In genomic region chr15:25761049-25761448, GRCm38 (mm10) we compare ENCODE assay signal across 13 mouse cellular contexts.
DNase-seq lines count a peak whose midpoint lies in the region; ATAC-seq and TF ChIP-seq lines count a peak whose summit lies in the region.
"Had no signal": no experiment of that assay in that cellular context is flagged by ENCODE, and none has a peak within 500 bp of the region (broad histone marks: within the 10 kb centered on the region; RNA-seq: fewer than 3 reads in every experiment).

No protein-coding gene starts in this region.

- TF ChIP-seq CTCF in E14TG2a.4 (conservative IDR thresholded peaks at IDR 0.05; ENCODE audit: low read length), result no peak
- TF ChIP-seq CTCF in lung, postnatal 0 days (IDR thresholded peaks at IDR 0.05), result no peak

- H3K9ac ChIP-seq in hindbrain, embryonic 12.5 days, result no peak overlapping the region
- H3K9ac ChIP-seq in midbrain, embryonic 14.5 days (replicated peaks; ENCODE audit: low read length), result no peak overlapping the region
- H3K9ac ChIP-seq in lung, postnatal 0 days (replicated peaks; ENCODE audit: low read depth), result no peak overlapping the region
- H3K9ac ChIP-seq: lung, embryonic 15.5 days had no signal

- H3K4me3 ChIP-seq in E14TG2a.4 (replicated peaks; ENCODE audit: low read length), result peak overlapping the region; percentile 81
- peak overlapping the region; percentile 38 for H3K4me3 ChIP-seq in forebrain, embryonic 10.5 days
- H3K4me3 ChIP-seq in hindbrain, embryonic 12.5 days, result no peak overlapping the region
- no peak overlapping the region for H3K4me3 ChIP-seq in midbrain, embryonic 14.5 days (replicated peaks; ENCODE audit: low read depth, low read length)
- H3K4me3 ChIP-seq in lung, postnatal 0 days (ENCODE audit: low read depth, low read length), result no peak overlapping the region
- H3K4me3 ChIP-seq: gastrocnemius, adult 2 months; heart, adult 2 months; lung, embryonic 15.5 days; megakaryocyte, embryonic 14.5 days had no signal

- H3K36me3 ChIP-seq in E14TG2a.4 (ENCODE audit: insufficient read depth, low read length), result peaks cover 59% of the 10 kb centered on the region
- peaks cover 16% of the 10 kb centered on the region for H3K36me3 ChIP-seq in forebrain, embryonic 10.5 days (replicated peaks)
- H3K36me3 ChIP-seq in hindbrain, embryonic 12.5 days, result no peaks in the 10 kb centered on the region
- H3K36me3 ChIP-seq in midbrain, embryonic 14.5 days (ENCODE audit: control insufficient read depth, insufficient read depth, low read length), result no peaks in the 10 kb centered on the region
- H3K36me3 ChIP-seq in lung, postnatal 0 days (ENCODE audit: insufficient read depth, low read length), result 0 out of 2 replicates have a peak, but pooled peaks cover 7% of the 10 kb centered on the region

- no peak for ATAC-seq in hindbrain, embryonic 12.5 days (ENCODE audit: low FRiP score)
- no peak for ATAC-seq in midbrain, embryonic 14.5 days (ENCODE audit: low FRiP score, low TSS enrichment)
- no peak for ATAC-seq in lung, postnatal 0 days

- intact Hi-C loops in heart, postnatal 14 days (cut with DNase I), result no loop called here
- intact Hi-C loops in left cerebral cortex, postnatal 10 days (cut with DNase I), result no loop called here

- no peak for TF ChIP-seq EP300 in lung, postnatal 0 days (IDR thresholded peaks at IDR 0.05)

- H3K4me2 ChIP-seq in hindbrain, embryonic 12.5 days (replicated peaks), result peak overlapping the region; percentile 34
- peak overlapping the region; percentile 41 for H3K4me2 ChIP-seq in midbrain, embryonic 14.5 days (ENCODE audit: low read length)
- H3K4me2 ChIP-seq in lung, postnatal 0 days (replicated peaks; ENCODE audit: low read depth, low read length), result no peak overlapping the region

- H3K9me3 ChIP-seq in E14TG2a.4 (ENCODE audit: low read length), result no peaks in the 10 kb centered on the region
- peaks cover 5% of the 10 kb centered on the region; the same call in 1 of the 2 replicates for H3K9me3 ChIP-seq in forebrain, embryonic 10.5 days
- H3K9me3 ChIP-seq in hindbrain, embryonic 12.5 days (replicated peaks), result no peaks in the 10 kb centered on the region
- H3K9me3 ChIP-seq in midbrain, embryonic 14.5 days (ENCODE audit: control insufficient read depth, low read length), result no peaks in the 10 kb centered on the region
- no peaks in the 10 kb centered on the region for H3K9me3 ChIP-seq in lung, postnatal 0 days (ENCODE audit: low read length)
- H3K9me3 ChIP-seq: lung, embryonic 15.5 days; megakaryocyte, embryonic 14.5 days had no signal

- WGBS in forebrain, embryonic 10.5 days, result 57% methylated on average over 2 of the region's 2 CpGs
- 38% methylated on average over 2 of the region's 2 CpGs for WGBS in hindbrain, embryonic 12.5 days
- 22% methylated on average over 2 of the region's 2 CpGs for WGBS in midbrain, embryonic 14.5 days
- 85% methylated on average over 2 of the region's 2 CpGs for WGBS in lung, postnatal 0 days

- no peaks in the 10 kb centered on the region for H3K27me3 ChIP-seq in E14TG2a.4 (ENCODE audit: insufficient read depth, low read length)
- H3K27me3 ChIP-seq in forebrain, embryonic 10.5 days (ENCODE audit: poor library complexity, severe bottlenecking), result no peaks in the 10 kb centered on the region
- H3K27me3 ChIP-seq in hindbrain, embryonic 12.5 days, result no peaks in the 10 kb centered on the region
- no peaks in the 10 kb centered on the region for H3K27me3 ChIP-seq in midbrain, embryonic 14.5 days (ENCODE audit: control insufficient read depth, insufficient read depth, low read length)
- H3K27me3 ChIP-seq in lung, postnatal 0 days (replicated peaks; ENCODE audit: insufficient read depth, low read length), result no peaks in the 10 kb centered on the region
- H3K27me3 ChIP-seq: lung, embryonic 15.5 days; megakaryocyte, embryonic 14.5 days had no signal

- peaks cover 87% of the 10 kb centered on the region for H3K4me1 ChIP-seq in E14TG2a.4 (replicated peaks; ENCODE audit: low read depth, low read length)
- H3K4me1 ChIP-seq in forebrain, embryonic 10.5 days, result peaks cover 96% of the 10 kb centered on the region
- H3K4me1 ChIP-seq in hindbrain, embryonic 12.5 days, result peaks cover 79% of the 10 kb centered on the region
- peaks cover 74% of the 10 kb centered on the region for H3K4me1 ChIP-seq in midbrain, embryonic 14.5 days (ENCODE audit: control insufficient read depth, insufficient read depth, low read length)
- H3K4me1 ChIP-seq in lung, postnatal 0 days (ENCODE audit: insufficient read depth, low read depth, low read length), result no peaks in the 10 kb centered on the region

- H3K27ac ChIP-seq in forebrain, embryonic 10.5 days, result peak overlapping the region; percentile 89
- H3K27ac ChIP-seq in hindbrain, embryonic 12.5 days, result peak overlapping the region; percentile 83
- peak overlapping the region; percentile 87 for H3K27ac ChIP-seq in midbrain, embryonic 14.5 days (replicated peaks; ENCODE audit: low read depth, low read length)
- no peak overlapping the region for H3K27ac ChIP-seq in lung, postnatal 0 days (ENCODE audit: low read length)
- H3K27ac ChIP-seq: heart, adult 2 months had no signal

- no peak for DNase-seq in forebrain, embryonic 10.5 days (ENCODE audit: extremely low spot score, low spot score)
- DNase-seq in midbrain, embryonic 14.5 days, result no peak
- DNase-seq in heart, postnatal 14 days, result no peak
- no peak for DNase-seq in cerebellum, postnatal 4 days (ENCODE audit: low spot score in 2 of 2)
- no peak for DNase-seq in left cerebral cortex, postnatal 10 days (ENCODE audit: extremely low spot score in 1 of 2, low spot score in 2 of 2)
- no peak for DNase-seq in lung, postnatal 0 days (ENCODE audit: low spot score)
- DNase-seq: gastrocnemius, adult 2 months; heart, adult 2 months; kidney, adult 18-20 months had no signal

Comparison
In these comparisons a context has a peak if more than half of its experiments do, and no peak if none do; other contexts are left out.
1. H3K4me3 ChIP-seq: peak in E14TG2a.4 (single experiment) and forebrain, embryonic 10.5 days (single experiment); none in hindbrain, embryonic 12.5 days (single experiment), midbrain, embryonic 14.5 days (single experiment) and lung, postnatal 0 days (single experiment).